Mouse (Mus musculus): ENCODE measurements at regions not wholly inside any gene's neighbourhood (a gene's known extent, or its start where the extent isn't known, plus 50 kb on each side); places are given as distances from the start of the nearest gene placed in this dataset.

DNA sequence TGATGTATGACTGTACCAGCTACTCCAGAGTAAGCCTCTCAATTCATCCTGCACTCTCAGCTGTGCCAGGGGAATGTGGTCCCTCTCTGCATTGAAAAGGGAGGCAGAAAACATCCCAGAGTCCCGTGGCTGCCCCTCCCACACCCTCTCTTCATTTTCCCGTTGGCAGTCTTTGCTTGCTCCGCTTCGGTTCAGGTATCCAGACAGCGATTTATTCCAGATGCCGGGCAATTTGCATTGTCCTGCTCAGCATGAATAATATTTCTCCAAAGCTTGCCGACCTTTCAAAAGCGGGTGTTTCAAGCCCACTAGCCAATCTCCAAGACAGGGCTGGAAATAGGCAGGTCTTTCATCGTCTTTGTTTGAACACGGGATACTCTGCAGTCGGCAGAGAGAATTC, 220.5 kb upstream of the Ntm start:
- no peak for DNase-seq

DNA sequence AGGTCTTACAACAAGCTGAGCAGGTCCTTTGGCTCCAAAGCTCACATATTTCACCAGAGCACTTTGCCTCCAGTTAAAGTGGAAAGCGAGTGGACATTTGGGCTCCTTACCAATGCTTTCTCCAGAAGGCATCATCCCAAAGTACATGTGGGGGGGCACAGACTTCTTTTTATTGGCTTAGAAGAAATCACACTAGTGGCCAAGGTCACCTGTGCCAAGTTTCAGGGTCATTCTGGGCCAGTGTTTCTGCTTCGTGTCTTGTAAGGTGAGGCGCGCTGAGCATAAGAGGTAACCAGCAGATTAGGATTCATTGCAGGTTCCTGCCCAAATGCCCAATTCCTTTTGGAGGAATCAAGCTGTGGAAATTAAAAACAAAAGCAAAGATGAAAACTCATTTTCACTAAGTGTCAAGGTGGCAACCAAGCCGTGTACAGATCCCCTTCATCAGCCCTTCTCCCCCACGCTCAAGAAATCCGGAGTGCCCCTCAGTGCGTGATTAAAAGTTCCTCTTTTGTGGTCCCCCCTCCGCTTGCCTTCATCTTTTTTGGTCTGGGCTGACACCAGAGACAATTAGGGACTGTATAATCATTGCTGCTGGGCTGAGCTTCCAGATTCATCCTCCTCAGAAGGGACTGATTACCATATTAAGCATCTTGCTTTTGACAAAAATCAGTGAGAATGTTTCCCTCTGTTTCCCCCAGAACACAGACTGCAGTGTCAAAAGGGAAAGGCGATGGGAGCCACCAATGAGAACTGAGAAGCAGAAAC, 222.2 kb upstream of the Ntm start:
- DNase-seq: no peak

DNA sequence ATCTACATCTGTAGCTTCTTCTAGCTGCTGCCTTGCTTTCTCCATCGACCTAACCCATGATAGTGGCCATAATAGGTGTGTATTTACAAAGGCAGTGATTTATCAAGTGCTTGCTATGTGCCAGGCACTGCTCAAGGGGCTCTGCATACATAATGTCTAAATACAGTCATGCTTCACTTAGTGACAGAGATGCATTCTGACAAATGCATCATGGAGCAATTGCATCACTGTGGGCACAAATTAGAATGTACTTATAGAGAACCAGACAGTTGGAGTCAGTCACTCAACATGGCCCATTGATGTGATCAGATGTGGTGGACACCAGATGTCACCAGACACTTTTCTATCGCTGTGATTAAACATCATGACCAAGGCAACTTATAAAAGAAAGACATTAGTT, 223.3 kb upstream of the Ntm start:
- no peak for DNase-seq

DNA sequence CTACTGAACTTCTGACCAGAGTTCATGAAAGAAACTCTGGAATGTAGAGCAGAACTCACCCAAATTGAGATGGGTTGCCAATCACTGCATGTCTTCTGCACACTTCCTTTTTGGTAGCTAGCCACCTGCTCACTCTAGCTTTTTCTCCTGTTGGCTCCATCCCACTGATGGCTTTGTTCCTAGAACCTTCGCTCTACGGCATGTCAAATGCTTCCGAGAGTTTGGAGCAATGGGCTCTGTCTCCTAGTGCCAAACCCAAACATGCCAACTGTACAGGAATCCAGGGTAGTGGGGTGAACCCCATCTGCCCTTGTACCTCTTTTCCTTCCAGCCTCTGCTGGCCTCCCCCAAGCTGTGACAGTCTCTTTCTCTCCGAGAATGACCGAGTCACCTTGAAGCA, 227.1 kb upstream of the Ntm start:
- peak; percentile 81 to 88 for DNase-seq

DNA sequence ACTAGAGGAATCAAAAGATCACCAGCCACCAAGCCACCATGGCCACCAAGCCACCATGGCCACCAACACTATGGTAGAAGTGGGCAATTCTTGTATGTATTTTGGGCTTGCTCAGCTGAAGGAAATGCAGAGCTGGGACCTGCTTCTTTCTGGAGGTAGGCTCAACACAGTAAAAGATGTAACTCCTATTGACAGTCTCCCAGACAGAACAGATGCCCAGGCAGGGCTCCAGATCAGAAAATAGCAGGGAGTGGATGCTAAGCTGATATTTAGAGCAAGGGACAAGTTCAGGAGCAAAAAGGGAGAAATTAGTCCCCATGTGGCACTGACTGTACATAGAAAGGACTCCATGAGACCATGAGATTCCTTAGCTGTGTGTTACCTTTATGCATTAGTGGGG, 228.2 kb upstream of the Ntm start:
- peak; percentile 66 to 79 for DNase-seq

DNA sequence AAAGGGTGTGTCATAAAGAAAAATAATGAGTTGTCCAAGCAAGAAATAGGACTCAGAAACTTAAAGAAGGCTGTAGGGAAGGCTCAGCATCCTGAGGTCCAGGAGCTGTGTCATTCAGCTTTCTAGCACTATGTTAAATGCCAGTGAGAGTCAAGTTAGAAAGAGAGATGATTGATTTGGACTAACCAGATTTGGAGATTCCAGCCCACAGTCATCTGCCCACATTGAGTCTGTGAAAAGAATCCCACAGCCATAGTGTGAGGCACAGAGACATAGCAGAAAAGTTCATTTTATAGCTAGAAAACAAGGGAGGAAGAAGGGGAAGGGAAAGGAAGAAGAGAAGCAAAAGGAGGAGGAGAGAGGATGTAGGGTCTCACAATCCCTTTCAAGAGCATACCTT, 229.0 kb upstream of the Ntm start:
- no peak for DNase-seq

DNA sequence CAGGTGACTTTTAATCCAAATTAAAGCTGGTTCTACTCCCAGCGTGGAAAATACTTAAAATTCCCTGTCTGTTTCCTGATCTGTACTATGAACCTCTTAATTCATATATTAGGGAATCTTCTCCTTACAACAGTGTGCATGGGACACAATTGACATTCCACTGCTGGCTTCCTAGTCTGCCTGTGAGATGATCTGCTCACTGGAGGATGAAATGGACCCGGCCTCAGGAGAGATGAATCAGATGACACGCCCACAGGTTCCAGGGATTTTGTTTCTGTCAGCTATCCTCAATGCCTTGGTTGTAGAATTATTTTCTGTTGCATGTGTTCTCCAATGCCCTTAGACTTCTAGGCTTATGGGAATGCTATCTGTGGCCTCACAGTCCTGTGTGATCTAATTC, 231.9 kb upstream of the Ntm start:
- DNase-seq: no peak

DNA sequence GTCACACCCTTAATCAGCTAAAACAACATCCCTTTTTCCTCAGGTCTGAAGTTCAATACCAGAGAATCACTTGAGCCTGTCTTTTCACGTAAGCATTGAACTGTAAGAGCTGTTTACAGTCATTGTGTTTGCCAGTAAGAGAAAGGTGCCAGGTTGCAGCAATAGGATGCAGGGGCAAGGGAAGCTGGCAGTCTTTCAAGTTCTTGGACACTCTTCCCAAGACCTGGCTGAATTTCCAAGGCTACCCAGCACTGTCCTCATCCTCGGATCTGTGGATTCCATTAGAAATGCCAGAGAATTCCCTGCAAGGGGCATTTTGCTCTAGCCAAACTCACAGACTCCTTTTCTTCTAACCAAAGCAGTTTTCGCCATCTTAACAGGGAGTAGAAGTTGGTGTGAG, 224.5 kb upstream of the Snx19 start:
- no peak for DNase-seq

DNA sequence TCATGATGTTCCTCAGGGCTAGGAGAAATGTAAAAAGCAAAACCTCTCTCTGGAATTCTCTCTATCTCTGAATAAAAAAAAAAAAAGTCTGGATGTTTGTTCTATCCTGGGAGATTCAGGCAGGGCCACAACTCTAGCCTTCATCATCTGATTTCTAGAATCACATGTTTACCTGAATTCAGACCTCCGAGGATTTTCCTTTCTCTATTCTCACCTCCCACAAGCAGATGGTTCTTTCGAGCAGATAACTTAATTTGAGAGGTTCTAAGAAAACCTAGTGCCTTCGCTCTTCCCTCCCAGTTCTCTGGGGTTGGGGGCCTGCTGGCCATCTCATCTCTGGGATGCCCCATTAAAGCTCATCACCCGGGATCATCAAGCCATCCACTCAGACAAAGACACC, 219.3 kb upstream of the Snx19 start:
- no peak for DNase-seq

DNA sequence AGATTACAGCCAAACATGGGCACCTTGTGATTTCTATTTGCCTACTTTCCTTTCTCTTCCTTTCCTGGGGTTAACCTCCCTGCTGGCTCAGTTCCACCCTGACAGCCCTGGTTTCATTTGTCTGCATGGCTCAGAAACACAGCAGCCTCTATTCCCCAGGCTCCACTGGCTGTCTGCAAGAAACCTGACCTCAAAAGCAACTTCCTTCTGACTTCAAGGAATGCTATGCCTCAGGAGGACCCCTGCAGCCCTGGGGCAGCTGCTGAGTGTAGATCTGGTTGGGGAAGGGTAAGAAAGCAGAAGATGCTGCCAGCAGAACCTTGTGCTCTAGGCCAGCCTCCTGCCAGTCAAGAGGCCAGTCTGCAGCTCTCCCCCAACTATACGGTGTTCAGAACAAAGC, 217.1 kb upstream of the Snx19 start:
- no peak for DNase-seq

DNA sequence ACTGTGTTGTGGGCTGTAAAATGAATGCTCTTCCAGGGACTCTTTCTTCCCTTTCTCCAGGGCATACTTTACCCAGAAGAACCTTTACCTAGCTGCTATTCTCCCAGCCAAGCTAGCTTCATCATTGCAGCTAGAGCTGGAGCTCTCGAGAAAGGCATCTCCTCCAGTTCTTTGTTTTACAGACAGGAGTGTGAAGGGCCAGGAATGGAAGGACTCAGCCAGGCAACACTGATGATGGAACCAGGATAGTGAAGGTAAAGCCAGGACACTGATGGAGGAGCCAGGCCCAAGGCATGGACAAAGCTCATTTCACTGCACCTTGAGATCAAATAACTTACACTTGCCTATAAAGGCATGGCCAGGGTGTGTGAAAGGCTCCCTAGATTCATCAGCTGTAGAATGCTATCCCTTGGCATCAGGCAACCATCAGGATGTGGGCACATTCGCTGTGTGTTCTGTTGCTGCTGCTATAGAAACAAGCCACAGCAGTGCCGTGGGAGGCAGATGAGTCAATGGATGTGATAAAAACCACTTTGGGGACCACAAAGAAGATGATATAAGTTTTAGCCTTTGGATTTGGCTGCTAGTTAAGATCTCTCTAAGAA, 214.3 kb upstream of the Snx19 start:
- DNase-seq: no peak

DNA sequence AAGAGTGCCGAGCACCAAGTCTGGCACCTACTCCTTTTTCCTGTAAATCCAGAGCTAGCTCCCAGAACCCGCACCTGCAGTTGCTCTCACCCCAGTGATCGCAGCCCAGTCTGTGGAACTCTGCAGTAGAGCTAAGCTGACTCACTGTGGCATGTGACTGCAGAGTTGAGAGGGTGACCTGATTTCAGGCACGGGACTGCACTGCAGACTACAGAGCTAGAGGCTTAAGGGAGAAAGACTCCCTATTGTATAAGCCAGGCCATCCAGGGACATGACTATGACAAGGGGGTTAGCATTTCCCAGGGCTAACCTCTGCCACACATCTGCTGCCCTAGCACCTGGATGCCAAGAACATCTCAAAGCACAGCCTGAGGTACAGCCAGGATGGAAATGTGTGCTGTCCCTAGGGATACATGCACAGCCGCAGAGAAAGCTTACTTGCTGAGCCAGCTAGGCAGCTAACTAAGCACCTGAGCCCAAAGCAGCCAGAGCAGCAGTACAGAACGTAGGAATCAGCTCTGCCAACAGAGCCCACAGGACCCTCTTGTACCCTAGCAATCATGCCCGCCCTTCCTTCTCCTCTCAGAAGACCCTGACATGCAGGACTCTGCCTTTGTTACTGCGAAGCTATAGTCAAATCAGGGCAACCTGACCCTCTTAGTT, 192.3 kb upstream of the Snx19 start:
- DNase-seq: peak; percentile 55 to 69

DNA sequence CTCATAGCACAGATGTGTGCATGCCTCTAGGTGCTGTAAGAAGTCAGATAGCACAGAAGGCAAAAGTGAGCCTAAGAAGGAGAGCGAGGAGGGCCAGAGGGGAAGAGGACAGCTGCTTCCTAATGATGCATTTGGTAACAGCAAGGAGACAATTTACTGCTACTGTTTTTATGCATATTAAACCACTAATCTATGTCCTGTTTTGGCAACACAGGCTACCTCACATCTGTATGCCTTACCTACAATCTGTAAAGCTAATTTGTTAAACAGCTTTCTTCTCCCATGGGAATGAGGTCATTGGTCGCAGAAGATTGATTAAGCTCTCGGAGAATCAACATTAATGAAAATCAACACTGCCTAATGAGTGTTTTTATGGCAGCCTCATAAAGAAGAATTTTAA, 191.1 kb upstream of the Snx19 start:
- no peak for DNase-seq

DNA sequence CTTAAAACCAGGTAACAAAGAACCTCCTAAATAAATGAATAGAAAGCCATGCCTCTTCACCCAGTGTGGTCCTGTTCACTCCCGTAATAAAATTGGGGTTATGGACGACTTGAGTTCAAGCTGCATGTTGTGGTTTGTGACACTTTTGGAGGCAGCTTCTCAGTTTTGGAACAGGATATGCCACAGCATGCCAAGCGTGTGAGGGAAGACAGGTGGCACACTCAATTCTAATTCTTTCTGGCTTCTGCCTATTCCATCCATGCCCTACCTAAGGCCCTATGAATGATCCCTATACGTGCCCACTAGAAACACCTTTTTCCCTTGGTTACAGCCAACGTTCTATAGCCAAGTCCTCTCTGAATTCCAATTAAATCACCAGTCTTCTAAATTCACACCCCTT, 184.8 kb upstream of the Snx19 start:
- peak; percentile 52 to 61 for DNase-seq

DNA sequence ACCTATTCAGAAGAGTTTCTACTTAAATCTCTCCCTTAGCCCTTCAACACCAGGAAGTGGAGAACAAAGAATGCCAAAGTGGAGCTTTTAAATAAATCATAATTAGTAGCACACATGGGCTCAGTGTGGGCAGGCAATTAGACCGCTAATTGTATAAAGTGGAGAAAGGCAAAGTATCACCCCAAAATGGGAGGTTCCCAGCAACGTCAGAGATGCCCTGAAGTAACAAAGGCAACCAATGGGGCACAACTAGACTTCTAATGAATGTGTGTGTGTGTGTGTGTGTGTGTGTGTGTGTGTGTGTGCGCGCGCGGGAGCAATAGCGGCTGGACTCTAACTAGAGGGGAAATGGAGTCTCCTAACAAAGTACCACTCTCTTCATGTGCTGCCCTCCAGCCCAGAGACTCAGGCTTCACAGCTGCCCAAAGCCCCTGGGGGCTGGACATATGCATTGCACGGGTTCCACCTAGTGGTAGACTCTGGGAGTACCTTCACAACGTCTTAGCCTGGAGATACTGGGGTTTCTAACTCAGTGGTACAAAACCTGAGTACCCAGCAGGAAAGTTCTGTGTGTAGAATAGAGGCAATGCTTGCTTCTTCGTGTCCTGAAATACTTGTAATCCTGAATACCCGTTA, 162.3 kb upstream of the Snx19 start:
- peak; percentile 70 to 76 for DNase-seq

DNA sequence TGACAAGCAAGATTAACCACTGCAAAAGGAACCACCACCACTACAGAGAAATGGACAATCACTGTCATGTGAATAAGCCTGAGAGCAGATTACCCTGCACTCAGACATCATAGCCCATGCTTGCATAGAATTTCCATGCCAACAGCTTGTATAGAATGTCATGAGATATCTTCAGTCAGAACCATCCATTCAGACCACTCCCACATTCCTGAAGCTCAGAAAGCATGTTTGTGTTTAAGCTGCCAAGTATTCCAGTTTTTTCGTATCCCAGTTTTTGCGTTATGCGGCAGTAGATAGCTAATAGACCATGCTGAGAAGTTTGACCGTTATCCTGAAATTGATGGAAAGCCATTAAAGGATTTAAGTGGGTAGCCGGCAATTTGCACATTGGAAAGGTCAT, 155.8 kb upstream of the Snx19 start:
- DNase-seq: no peak

DNA sequence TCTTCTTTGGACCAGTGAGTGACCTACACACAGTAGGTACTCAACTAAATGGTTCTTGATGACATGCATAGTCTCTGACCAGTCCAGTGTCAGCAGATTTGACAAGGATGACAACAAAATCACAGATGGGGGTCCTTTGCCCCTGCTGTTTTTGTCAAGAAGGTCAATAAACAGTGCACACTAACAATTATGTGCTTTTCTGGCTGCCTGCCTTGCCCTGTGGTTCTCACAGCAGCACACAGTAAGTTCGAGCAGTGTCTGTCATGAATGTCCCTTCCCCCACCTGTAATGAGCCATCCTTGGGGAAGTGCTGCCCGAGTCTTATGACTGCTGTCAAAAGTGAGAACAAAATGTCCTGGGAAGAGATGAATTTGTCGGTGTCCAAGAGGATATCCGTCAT, 153.1 kb upstream of the Snx19 start:
- no peak for DNase-seq

DNA sequence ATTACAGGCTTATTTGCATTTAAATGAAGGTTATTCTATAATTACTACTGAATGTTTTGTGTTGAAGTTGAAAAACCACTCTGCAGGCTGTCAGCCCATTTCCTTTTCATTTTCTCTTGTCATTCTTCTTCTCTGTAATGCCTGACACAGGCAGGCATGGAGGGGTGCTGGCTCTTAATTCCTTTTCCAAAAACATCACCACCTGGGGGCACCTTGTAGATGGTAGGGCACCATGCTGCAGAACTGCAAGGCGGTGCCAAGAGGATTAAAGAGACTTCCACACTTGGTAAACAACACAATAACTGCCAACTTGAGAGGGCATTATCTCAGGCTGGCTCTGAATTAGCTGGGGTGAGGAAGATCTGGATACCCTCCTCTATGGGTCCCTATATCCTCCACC, 148.7 kb upstream of the Snx19 start:
- DNase-seq: peak in 1 of 2 experiments; percentile 11

DNA sequence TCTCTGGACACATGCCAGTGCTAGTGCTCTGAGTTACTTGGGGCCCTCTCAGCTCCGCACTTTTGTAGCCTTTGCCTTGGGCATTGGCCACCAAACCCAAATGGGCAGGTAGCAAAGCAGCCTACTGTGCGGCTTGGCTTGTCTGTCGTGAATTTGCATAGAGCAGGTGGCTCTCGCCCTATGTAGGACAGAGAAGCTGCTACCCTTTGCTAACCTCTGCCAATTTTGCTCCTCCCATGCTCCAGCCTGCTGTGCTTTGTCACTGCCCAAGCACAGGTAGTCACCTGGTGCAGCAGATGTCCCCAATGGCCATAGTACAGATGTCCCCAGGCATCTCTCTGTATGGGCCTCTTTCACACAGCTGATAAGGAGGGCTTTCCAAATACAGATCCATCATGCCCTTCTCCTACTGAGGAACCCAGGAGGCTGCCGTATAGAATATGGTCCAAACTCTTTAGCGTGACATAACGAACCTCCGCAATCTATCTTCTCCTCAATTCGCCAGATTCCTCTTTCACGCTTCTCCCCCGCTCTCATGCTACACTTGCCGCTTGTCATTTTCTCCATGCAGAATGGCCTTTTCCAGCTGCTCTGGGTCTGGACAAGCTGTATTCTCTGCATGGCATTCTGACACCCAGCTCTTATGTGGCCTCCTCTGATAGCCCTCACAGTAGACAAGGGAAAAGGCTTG, 143.7 kb upstream of the Snx19 start:
- DNase-seq: peak; percentile 85 to 93

DNA sequence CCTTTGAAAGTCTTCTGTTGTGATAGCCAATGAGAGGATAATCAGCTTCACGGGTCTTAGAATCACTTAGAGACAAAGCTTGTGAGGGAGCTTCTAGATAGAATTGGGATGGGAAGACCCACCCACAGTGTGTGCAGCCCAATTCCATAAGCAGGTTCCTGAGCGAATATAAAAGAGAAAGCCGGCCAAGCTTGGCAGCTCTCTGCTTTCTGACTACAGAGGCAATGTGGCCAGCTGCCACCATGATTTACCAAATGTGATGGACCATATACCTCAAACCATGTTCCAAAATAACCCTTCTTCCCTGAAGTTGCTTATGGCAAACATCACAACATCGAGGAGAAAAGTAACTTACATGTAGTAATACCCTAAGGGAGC, 143.1 kb upstream of the Snx19 start:
- peak; percentile 46 to 59 for DNase-seq

DNA sequence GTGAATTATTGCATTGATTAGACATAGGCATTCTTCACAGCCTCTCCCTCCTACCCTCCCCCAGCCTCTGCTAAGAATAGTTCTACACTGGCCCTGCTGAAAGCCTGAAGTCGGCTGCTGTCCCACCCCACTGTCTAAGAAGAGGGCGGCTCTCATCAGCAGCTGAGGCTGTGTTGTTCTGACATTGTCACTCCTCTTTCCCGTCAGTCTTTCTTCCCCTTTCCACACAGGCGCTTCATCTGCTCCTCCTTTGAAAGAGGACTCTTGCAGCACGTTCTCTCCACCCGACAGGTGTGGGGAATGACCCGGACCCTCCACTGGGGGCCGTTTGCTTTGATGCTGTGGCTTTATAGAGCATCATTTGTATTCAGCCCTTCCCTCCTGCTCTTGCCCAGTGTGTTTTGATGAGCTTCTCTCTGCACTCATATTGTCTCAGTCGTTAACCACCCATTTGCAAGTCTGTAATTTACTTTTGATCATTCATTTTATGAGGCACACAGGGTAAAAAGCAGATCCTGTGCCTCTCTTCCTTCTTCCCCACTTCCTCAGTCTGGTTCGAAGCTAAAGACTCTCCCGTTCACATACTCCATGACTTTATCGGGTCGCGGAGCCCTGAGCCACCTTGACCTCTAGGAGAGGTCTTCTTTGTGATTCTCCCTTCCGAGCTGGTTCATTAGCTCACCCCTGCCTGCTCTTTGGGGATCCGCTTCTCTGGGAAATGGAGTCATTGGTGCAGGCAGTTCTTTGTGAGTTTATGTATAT, 142.2 kb upstream of the Snx19 start:
- DNase-seq: peak; percentile 12 to 17

DNA sequence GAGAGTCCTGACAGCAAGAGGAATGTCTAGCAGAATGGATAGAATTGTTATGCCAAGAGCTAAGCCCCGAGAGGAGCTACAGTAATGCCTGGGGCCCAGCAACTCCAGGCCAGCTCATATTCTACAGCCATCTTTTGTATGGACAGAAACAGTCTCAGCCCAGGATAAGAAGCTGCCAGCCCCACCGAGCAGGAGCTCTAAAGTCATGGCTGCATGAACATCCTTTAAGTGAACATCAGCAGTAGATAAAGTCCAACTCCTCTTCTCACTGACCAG, 141.6 kb upstream of the Snx19 start:
- no peak for DNase-seq

DNA sequence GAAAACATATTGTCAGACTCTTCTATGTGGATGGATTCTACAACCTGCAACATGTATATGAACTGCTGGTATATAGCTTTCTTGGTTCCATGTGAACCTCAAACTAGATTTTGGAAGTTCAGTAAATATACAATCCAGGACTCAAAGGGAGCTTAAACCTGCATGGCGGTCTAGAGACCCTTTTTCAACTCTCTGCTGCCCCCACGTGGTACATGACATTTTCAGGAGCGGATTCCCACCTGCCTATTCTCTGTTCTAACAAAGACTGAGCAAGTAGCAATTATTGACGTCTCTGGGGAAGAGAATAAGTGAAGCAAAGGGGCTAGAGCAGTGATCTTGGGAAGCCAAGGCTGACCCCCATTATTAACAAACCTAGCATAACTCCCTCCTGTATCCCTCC, 127.1 kb upstream of the Snx19 start:
- peak; percentile 75 to 83 for DNase-seq

All from cerebellum, adult 18-20 months (tissue).